Mouse (Mus musculus): Measurements from ENCODE around the gene Fndc4.

The Fndc4 gene

GRCm38 (mm10) chr5:31257616-31258015 is 38.3 kb downstream of the Fndc4 start:
- DNase-seq (ENCODE audit: low spot score): no peak

- DNase-seq (ENCODE audit: low spot score): no peak
Observed at GRCm38 (mm10) chr5:31255971-31256370, 39.9 kb downstream of the Fndc4 start.

- no peak for DNase-seq (ENCODE audit: low spot score)
Observed at GRCm38 (mm10) chr5:31255381-31255780, 40.5 kb downstream of the Fndc4 start.

GRCm38 (mm10) chr5:31254901-31255300 is 41.0 kb downstream of the Fndc4 start:
- no peak for DNase-seq (ENCODE audit: low spot score)

GRCm38 (mm10) chr5:31254452-31254851 is 41.4 kb downstream of the Fndc4 start:
- no peak for DNase-seq (ENCODE audit: low spot score)

- no peak for DNase-seq (ENCODE audit: low spot score)
Observed at GRCm38 (mm10) chr5:31253806-31254205, 42.1 kb downstream of the Fndc4 start.

GRCm38 (mm10) chr5:31252795-31253545 is 42.9 kb downstream of the Fndc4 start:
- DNase-seq (ENCODE audit: low spot score): no peak

GRCm38 (mm10) chr5:31252151-31252550 is 43.7 kb downstream of the Fndc4 start:
- DNase-seq (ENCODE audit: low spot score): no peak

GRCm38 (mm10) chr5:31251541-31252101 is 44.3 kb downstream of the Fndc4 start, which contains the start of gene Krtcap3:
Krtcap3 (plus strand) TSS chr5:31251691.
- DNase-seq (ENCODE audit: low spot score): no peak

GRCm38 (mm10) chr5:31250716-31251115 is 45.2 kb downstream of the Fndc4 start:
- no peak for DNase-seq (ENCODE audit: low spot score)
